Mouse (Mus musculus) C2C12 (cell line): ENCODE data around the gene Serpina9.

Experiments used
- CEBPB ChIP-seq: IDR thresholded peaks from one replicate; pipeline ENCODE4 v1.6.1; 2011; ENCODE audit warnings: low read depth, mild to moderate bottlenecking, control low read depth, moderate library complexity
- CTCF ChIP-seq: IDR thresholded peaks from one replicate; pipeline ENCODE4 v1.5.1; 2011; ENCODE audit not compliant: control insufficient read depth, insufficient read depth, insufficient read length
- FOSL1 ChIP-seq: IDR thresholded peaks from one replicate; pipeline ENCODE4 v1.8.0; 2011; ENCODE audit warnings: mild to moderate bottlenecking, low read length; ENCODE audit not compliant: poor library complexity, insufficient read depth, severe bottlenecking
- MAX ChIP-seq: IDR thresholded peaks from one replicate; pipeline ENCODE4 v1.6.1; 2011; ENCODE audit warnings: mild to moderate bottlenecking, control low read depth
- MYOD1 ChIP-seq: IDR thresholded peaks from one replicate; pipeline ENCODE4 v1.6.1; 2011; ENCODE audit warnings: low read depth; ENCODE audit not compliant: control insufficient read depth, insufficient read length
- MYOG ChIP-seq: IDR thresholded peaks from one replicate; pipeline ENCODE4 v1.6.1; 2011; ENCODE audit not compliant: control insufficient read depth, insufficient read length; ENCODE audit errors: extremely low read depth
- USF1 ChIP-seq: IDR thresholded peaks from one replicate; pipeline ENCODE4 v1.6.1; 2011; ENCODE audit warnings: low read depth, mild to moderate bottlenecking, control low read depth, moderate library complexity

GRCm38 (mm10) chr12:103971080-103971479, 42.5 kb downstream of the Serpina9 start:
- TF ChIP-seq CTCF (no peak), CEBPB (no peak), USF1 (no peak), MAX (no peak), FOSL1 (no peak), MYOD1 (no peak), MYOG (no peak)
